Mouse (Mus musculus) erythroblast, embryonic 14.5 days (primary cell): ENCODE results near the gene P2rx6.

Source experiments
- GATA1 ChIP-seq: IDR thresholded peaks from 2 replicates; pipeline ENCODE4 v1.6.1; 2012; ENCODE audit warnings: low read length, inconsistent platforms, mixed read lengths
- TAL1 ChIP-seq: IDR thresholded peaks from 3 replicates; pipeline ENCODE4 v1.6.1; 2012; ENCODE audit warnings: low read length, inconsistent platforms, mixed read lengths

DNA sequence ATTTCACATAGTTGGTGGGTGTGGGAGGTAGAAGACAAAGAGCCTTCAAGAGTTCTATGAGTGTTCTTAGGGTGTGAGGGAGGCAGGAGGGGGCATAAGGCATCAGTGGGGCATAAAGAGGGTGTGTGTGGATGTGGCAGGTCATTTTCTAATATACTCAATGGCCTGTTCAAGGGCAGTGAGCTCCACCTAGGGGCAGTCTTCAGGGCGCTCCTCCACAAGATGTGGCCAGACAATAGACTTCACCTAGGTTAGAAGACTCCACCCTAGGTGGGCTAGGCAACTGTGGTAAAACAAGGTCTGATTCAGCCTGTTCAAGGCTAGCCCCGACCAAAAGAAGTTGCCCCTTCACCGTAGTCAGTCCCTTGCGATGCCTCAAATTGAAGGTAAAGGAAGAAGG, 29.4 kb upstream of the P2rx6 start:
- TF ChIP-seq GATA1 (no peak), TAL1 (no peak)
